Mouse (Mus musculus) liver, embryonic 14.5 days (tissue): Measurements from ENCODE around the gene Padi4. TPM values are rescaled to one million over a fixed set of nuclear protein-coding genes. Genes with fewer than 3 reads are reported as not detected.
A peak's percentile ranks its signal among the peaks of the same experiment; 100 is the strongest.

Experiments used
- ATAC-seq: fragments of 200-750 bp; cut with Nextera tagmentation; 2 replicates; pipeline ENCODE4 v1.8.0; 2017; ENCODE audit warnings: moderate number of reproducible peaks, mild to moderate bottlenecking, moderate library complexity; ENCODE audit not compliant: insufficient read depth
- DNase-seq, 3 experiments: peaks; one replicate each; pipeline ENCODE4 v3.0.0-alpha.2; 2012 to 2013; ENCODE audit warnings: low read depth in 3 of 3, low spot score in 3 of 3
- H3K27ac ChIP-seq: fragments of 300-500 bp; sonication (generic); 2 replicates; pipeline ENCODE4 v1.5.1; 2014; ENCODE audit warnings: moderate library complexity, mild to moderate bottlenecking, control low read depth, inconsistent platforms
- H3K27me3 ChIP-seq: fragments of 300-500 bp; sonication (generic); 2 replicates; pipeline ENCODE4 v1.6.1; 2014; ENCODE audit warnings: mild to moderate bottlenecking, low read length, moderate library complexity; ENCODE audit not compliant: control insufficient read depth, insufficient read depth
- H3K36me3 ChIP-seq: fragments of 300-500 bp; sonication (generic); replicated peaks from 2 replicates; pipeline ENCODE4 v1.6.1; 2014; ENCODE audit warnings: low read depth; ENCODE audit not compliant: control insufficient read depth, insufficient read depth
- H3K4me1 ChIP-seq, 2 experiments: fragments of 200-500 bp in 1 of 2; fragments of 300-500 bp in 1 of 2; sonication (generic) in 1 of 2; replicated peaks; 2 replicates each; pipeline ENCODE4 v1.6.1; 2012 to 2014; ENCODE audit warnings: antibody characterized with exemption in 1 of 2, inconsistent platforms in 1 of 2, low read length in 1 of 2; ENCODE audit not compliant: control insufficient read depth in 2 of 2, insufficient read depth in 2 of 2
- H3K4me2 ChIP-seq: fragments of 300-500 bp; sonication (generic); 2 replicates; pipeline ENCODE4 v1.6.1; 2014; ENCODE audit warnings: low read depth, mild to moderate bottlenecking, control low read depth, moderate library complexity
- H3K4me3 ChIP-seq, 2 experiments: fragments of 200-500 bp in 1 of 2; fragments of 300-500 bp in 1 of 2; sonication (generic) in 1 of 2; 2 replicates each; pipeline ENCODE4 v1.5.1; 2012 to 2014; ENCODE audit warnings: low read depth in 2 of 2, low read length in 2 of 2, mild to moderate bottlenecking in 2 of 2, control low read depth in 1 of 2, inconsistent platforms in 1 of 2, moderate library complexity in 1 of 2; ENCODE audit not compliant: insufficient read depth in 1 of 2
- H3K9ac ChIP-seq: fragments of 300-500 bp; sonication (generic); replicated peaks from 2 replicates; pipeline ENCODE4 v1.6.1; 2014; ENCODE audit warnings: mild to moderate bottlenecking, control low read depth, moderate library complexity
- H3K9me3 ChIP-seq: fragments of 300-500 bp; sonication (generic); 2 replicates; pipeline ENCODE4 v1.6.1; 2016; ENCODE audit warnings: low read length, mixed read lengths; ENCODE audit not compliant: control insufficient read depth
- CTCF ChIP-seq: IDR thresholded peaks from 2 replicates; pipeline ENCODE4 v1.5.1; 2016; ENCODE audit warnings: antibody characterized with exemption, low read depth, control low read depth
- EP300 ChIP-seq: IDR thresholded peaks from 2 replicates; pipeline ENCODE4 v1.6.1; 2016; ENCODE audit warnings: antibody characterized with exemption, low read depth
- WGBS: fragments of 180-500 bp; shearing (Covaris S2); extraction: QIAGEN DNeasy Blood & Tissue Kit; methylation state at CpG from one replicate; pipeline ENCODE4 v1.1.7; 2014; ENCODE audit not compliant: insufficient replicate concordance; 5-methylcytosine and 5-hydroxymethylcytosine counted together
- polyA plus RNA-seq, 2 experiments: library from polyadenylated mRNA; depleted of rRNA in 1 of 2; stranded (reverse) in 1 of 2; unstranded in 1 of 2; fragments of >200 nt; fragmentation: Nextera tagmentation in 1 of 2; extraction: Ambion mirVana in 1 of 2; gene quantifications; 2 replicates each; pipeline versions ENCODE4 v1.2.1 to v1.2.3; 2012 to 2014

The Padi4 gene
- polyA plus RNA-seq, 2 experiments, result 0.34 to 0.58 TPM

DNA sequence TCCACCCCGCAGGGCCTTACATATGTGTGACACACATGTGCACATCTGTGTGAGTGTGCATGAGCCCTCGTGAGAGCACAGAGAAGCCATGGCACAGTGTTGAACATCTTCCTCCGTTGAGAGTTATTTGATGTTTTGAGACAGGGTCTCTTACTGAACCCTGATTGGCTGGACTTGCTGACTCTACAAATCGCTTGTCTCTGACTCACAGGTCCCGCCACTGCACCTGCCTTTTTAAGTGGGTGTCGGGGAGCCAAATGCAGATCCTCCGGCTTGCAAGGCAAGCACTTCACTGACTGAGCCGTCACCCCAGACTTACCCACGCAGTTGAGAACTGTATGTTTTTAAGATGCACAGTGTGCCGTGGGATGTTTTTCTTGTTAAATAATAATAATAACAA lies 1.8 kb upstream of the Padi4 start:
- no peak for DNase-seq
- H3K4me3 ChIP-seq, result no peak overlapping the region

DNA sequence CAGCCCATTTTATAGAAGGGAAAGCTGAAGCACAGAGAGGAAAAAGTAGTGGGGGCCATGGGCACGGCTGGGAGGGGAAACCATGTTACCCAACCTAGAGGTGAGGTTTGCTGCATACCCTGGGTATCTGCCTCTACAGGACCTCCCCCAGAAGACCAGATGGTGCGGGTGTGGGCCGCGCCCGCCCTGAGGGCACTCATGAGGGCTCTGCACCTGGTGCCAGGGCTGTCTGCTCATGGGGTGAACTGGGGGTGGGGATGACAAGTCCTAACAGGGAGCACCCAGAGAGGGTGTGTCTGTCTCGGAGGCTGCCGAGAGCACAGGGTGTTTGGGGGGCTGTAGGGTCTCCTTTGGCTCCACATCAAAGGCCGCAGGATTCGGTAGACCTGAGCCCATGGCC lies 857 bp upstream of the Padi4 start:
- H3K4me3 ChIP-seq, result no peak overlapping the region
- peaks cover 0 to 5% of the 10 kb centered on the region in 2 experiments; a peak in 2 of 4 replicates for H3K4me1 ChIP-seq
- H3K9ac ChIP-seq, result no peak overlapping the region
- no peaks in the 10 kb centered on the region for H3K27me3 ChIP-seq
- no peak overlapping the region for H3K27ac ChIP-seq
- H3K4me2 ChIP-seq, result no peak overlapping the region
- TF ChIP-seq EP300 (no peak), CTCF (no peak)
- no peak for ATAC-seq
- no peak for DNase-seq
- H3K9me3 ChIP-seq, result no peaks in the 10 kb centered on the region
- H3K36me3 ChIP-seq, result no peaks in the 10 kb centered on the region
- WGBS, result 70% methylated on average over 9 of the region's 9 CpGs

More for the DNA sequence above, 1.8 kb upstream of the Padi4 start:
- Histone ChIP-seq H3K9ac (no peak overlapping the region), H3K4me1 (peaks cover 0 to 3% of the 10 kb centered on the region in 2 experiments; a peak in 1 of 4 replicates), H3K36me3 (no peaks in the 10 kb centered on the region), H3K9me3 (no peaks in the 10 kb centered on the region), H3K27ac (no peak overlapping the region), H3K27me3 (no peaks in the 10 kb centered on the region), H3K4me2 (no peak overlapping the region)
- no peak for ATAC-seq
- WGBS, result 73% methylated on average over 10 of the region's 10 CpGs
- TF ChIP-seq EP300 (no peak), CTCF (no peak)

- DNase-seq, result no peak
- no peak overlapping the region for H3K4me2 ChIP-seq
- ATAC-seq, result no peak
Observed at GRCm38 (mm10) chr4:140771091-140771490, 2.9 kb downstream of the Padi4 start.

GRCm38 (mm10) chr4:140770433-140770832 lies 3.6 kb downstream of the Padi4 start:
- peaks cover 0 to 2% of the 10 kb centered on the region in 2 experiments; a peak in 2 of 4 replicates for H3K4me1 ChIP-seq
- H3K27me3 ChIP-seq, result no peaks in the 10 kb centered on the region
- no peaks in the 10 kb centered on the region for H3K36me3 ChIP-seq
- WGBS, result 7% methylated on average over 13 of the region's 13 CpGs
- no peak overlapping the region for H3K27ac ChIP-seq
- ATAC-seq, result peak; percentile 57; the same call in 1 of the 2 replicates
- peak overlapping the region; percentile 45 for H3K4me2 ChIP-seq
- no peaks in the 10 kb centered on the region for H3K9me3 ChIP-seq
- peak overlapping the region; percentile 5 to 45 for H3K4me3 ChIP-seq
- H3K9ac ChIP-seq, result no peak overlapping the region
- no peak for DNase-seq
- TF ChIP-seq EP300 (no peak), CTCF (no peak)

More at GRCm38 (mm10) chr4:140771091-140771490, 2.9 kb downstream of the Padi4 start:
- H3K9me3 ChIP-seq, result no peaks in the 10 kb centered on the region
- H3K27ac ChIP-seq, result no peak overlapping the region
- 9% methylated on average over 4 of the region's 4 CpGs for WGBS
- no peak overlapping the region for H3K4me3 ChIP-seq
- no peaks in the 10 kb centered on the region for H3K36me3 ChIP-seq
- no peak for TF ChIP-seq EP300
- no peak for TF ChIP-seq CTCF
- no peaks in the 10 kb centered on the region for H3K27me3 ChIP-seq
- H3K9ac ChIP-seq, result no peak overlapping the region
- peaks cover 0 to 2% of the 10 kb centered on the region in 2 experiments; a peak in 2 of 4 replicates for H3K4me1 ChIP-seq

DNA sequence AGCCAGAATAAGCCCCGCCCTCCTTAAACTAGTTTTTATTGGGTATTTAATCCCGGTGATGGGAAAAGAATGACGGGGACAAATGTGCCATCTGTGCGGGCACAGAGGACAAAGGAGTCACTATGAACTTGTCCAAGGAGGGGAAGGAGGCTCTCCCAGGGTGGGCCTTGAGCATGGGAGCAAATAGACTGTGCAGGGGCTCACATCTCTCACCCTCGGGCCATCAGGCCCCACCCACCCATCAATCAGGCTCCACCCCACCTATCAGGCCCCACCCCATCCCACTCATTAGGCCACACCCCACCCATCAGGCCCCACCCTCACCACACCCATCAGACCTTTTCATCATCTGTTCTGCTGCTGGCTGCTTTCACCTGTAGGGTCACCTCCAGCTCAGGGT lies 5.1 kb downstream of the Padi4 start:
- no peak overlapping the region for H3K9ac ChIP-seq
- WGBS, result 70% methylated on average over 5 of the region's 5 CpGs
- no peak overlapping the region for H3K4me2 ChIP-seq
- DNase-seq (no peak), ATAC-seq (no peak)
- H3K27me3 ChIP-seq, result no peaks in the 10 kb centered on the region
- H3K4me3 ChIP-seq, result no peak overlapping the region
- H3K4me1 ChIP-seq, result peaks cover 0 to 2% of the 10 kb centered on the region in 2 experiments; a peak in 2 of 4 replicates
- no peak overlapping the region for H3K27ac ChIP-seq
- H3K36me3 ChIP-seq, result no peaks in the 10 kb centered on the region
- H3K9me3 ChIP-seq, result no peaks in the 10 kb centered on the region
- no peak for TF ChIP-seq EP300
- TF ChIP-seq CTCF, result no peak
